Mouse (Mus musculus): Measurements from ENCODE around the gene Rgs19.

Gene Rgs19

GRCm38 (mm10) chr2:181653523-181653922 lies 40.3 kb downstream of the Rgs19 start:
- no peak for DNase-seq (ENCODE audit: low spot score in 2 of 2)

- no peak for DNase-seq (ENCODE audit: low spot score in 2 of 2)
Measured at GRCm38 (mm10) chr2:181653065-181653464, 40.7 kb downstream of the Rgs19 start.

- DNase-seq (ENCODE audit: low spot score in 2 of 2): no peak
Measured at GRCm38 (mm10) chr2:181648926-181649325, 44.9 kb downstream of the Rgs19 start.

GRCm38 (mm10) chr2:181646626-181647472 lies 46.9 kb downstream of the Rgs19 start:
- DNase-seq (ENCODE audit: low spot score in 2 of 2): no peak

GRCm38 (mm10) chr2:181645666-181646065 lies 48.1 kb downstream of the Rgs19 start:
- no peak for DNase-seq (ENCODE audit: low spot score in 2 of 2)

- DNase-seq (ENCODE audit: low spot score in 2 of 2): no peak
Measured at GRCm38 (mm10) chr2:181644361-181644760, 49.4 kb downstream of the Rgs19 start.
